Mouse (Mus musculus) heart, postnatal 4 days (tissue): ENCODE data around the gene Col13a1. TPM values are rescaled to one million over a fixed set of nuclear protein-coding genes. Genes with fewer than 3 reads are reported as not detected.
A peak's percentile ranks its signal among the peaks of the same experiment; 100 is the strongest.

Experiments used
- DNase-seq: peaks from one replicate; pipeline ENCODE4 v3.0.0; 2021
- total RNA-seq, 2 experiments: library from RNA; stranded (reverse); gene quantifications; 2 replicates each; pipeline ENCODE4 v1.2.3; 2021

Gene Col13a1
- total RNA-seq, 2 experiments from 2014 or later, result 1.8 to 2.5 TPM

GRCm38 (mm10) chr10:61905308-61905707 lies 73.6 kb downstream of the Col13a1 start:
- DNase-seq, result peak; percentile 43

DNA sequence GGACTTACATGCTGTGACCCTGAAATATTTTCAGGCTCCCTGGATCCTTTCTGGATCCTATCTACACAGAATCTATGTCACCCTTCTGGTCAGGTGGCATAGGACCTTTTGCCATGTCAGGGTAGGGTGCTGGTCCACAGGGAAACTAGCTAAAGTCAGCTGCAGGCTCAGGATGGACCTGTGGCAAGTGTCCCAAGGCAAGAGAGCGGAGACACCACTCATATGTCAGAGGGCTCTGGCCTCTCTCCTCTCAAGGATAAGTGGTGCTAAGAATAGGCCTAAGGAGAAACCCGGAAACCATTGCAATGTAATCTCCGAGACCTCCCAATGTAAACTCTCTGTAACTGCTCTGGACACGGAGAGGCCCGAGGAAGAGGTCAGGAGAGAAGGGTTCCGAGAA lies 80.8 kb downstream of the Col13a1 start:
- DNase-seq, result no peak

GRCm38 (mm10) chr10:61894564-61894963 lies 84.3 kb downstream of the Col13a1 start:
- no peak for DNase-seq

GRCm38 (mm10) chr10:61891138-61891537 lies 87.8 kb downstream of the Col13a1 start:
- DNase-seq, result no peak

DNA sequence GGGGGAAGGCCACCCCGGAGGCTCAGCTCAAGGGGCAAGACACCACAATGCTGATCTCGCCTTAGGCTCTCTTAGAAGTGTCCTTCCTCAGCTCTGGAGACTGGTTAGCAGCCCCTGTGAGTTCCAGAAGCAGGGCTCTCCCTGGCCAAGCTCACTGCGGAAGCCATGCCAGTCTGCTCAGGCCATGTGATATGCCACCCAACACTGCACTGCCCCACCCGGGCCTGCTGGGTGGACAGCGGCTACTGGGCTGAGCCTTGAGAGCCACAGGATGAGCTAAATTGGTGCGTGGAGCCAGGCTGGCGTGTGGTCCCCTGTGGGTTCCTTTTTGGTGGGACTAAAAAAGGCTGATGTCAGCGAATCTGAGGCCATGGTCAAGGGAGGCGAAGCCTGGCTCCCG lies 88.6 kb downstream of the Col13a1 start:
- DNase-seq, result no peak

GRCm38 (mm10) chr10:61879427-61879826 lies 99.5 kb downstream of the Col13a1 start:
- peak; percentile 14 for DNase-seq

DNA sequence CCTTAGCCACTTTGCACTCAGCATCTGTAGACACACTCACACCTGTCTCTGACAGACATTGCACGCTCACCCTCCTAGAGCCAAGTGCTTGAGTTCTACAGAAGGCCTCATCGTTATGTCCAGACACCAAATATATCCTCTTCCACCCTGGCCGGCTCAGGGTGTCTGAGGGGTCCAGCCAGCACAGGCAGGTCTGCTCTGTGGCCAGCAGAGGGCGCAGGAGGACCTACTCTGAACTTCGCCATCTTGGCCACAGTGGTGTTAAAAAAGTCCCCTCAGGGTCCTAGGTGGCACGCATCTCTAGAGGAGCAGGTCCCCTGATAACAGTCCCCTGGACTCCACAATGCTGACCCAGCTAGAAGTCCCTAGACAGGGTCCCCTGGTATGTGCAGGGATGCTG lies 101.1 kb downstream of the Col13a1 start:
- peak; percentile 88 for DNase-seq

DNA sequence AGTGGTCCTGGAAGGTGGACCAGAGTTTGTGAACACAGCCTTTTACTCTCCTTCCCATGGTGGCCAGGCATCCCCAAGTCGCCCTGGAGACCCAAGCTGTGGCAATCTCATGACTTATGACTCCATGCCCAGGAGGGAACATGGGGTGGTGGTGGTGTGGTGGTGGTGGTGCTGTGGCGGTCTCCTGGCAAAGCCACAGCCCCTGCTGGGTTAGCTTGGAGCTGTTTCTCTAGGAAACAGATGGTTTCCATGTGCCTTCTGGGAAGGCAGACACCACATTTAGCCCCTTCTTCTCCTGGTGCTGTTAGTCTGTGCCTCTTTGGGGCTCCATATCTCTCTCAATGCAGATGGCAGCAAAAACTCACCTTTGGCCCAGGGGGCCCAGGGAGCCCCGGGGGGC lies 109.1 kb downstream of the Col13a1 start:
- no peak for DNase-seq

DNA sequence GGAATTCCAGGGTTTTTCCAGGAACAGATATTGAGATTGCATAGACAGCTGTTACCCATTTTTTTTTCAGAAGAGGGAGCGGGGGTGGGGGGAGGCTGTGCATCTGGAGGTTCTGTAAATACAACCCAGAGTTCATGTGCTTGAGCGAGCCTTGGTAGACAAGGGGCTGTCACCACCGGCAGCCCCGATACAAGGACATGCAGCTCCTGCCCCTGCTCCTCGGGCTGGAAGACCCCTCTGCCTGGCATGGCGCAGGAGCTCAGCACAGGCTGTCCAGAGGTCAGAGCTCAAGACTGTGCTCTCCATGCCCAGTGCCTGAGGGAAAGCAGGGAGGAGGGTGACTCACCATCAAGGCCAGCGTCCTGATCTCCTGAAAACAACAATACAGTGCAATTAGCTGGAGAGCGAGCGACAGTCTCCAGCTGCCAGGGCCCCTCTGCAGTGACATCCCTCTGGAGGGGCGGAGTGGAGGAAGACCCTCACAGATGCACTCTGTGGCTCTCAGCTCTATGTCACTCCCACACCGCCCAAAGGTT lies 112.8 kb downstream of the Col13a1 start:
- DNase-seq, result no peak

- no peak for DNase-seq
These were observed 119.5 kb downstream of the Col13a1 start for GRCm38 (mm10) chr10:61859451-61859850.

GRCm38 (mm10) chr10:61855139-61855675 lies 123.7 kb downstream of the Col13a1 start:
- no peak for DNase-seq

DNA sequence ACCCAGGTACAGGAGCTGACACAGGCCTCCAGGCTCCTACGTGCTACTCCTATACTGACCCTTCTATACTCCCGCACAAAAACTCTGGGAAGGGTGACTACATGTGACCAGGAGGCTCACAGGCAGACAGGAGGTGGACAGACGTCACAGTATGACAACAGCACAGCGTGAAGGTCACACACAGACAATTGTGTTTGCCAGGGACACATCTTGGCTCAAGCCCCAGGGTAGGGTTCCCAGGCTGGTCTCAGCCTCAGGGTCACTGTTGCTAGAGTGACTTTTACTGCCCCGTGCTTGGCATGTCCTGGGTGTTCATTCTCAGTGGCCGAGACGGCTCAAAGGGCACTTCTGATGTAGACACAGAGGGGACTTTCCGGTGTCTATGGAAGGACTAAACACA lies 126.1 kb downstream of the Col13a1 start:
- peak; percentile 66 for DNase-seq

DNA sequence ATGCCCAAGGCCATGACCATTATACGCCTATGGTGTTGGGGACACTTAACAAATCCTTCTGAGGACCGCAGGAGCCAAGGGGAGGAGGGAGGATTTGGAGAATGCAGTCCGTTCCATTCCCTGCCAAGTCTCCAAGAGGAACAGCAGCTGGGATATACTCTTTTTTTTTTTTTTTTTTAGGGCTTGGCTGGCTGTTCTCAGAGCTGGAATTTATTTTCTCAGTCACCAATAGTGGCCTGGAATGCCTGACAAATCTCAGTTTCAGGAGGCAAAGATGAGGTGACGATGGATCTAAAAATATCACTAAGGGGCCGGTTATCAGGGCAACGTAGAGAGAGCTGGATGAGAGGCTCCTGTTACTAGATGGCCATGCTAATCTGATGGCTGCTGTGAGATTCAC lies 130.4 kb downstream of the Col13a1 start:
- DNase-seq, result peak; percentile 42

- no peak for DNase-seq
These were observed 133.4 kb downstream of the Col13a1 start for GRCm38 (mm10) chr10:61845476-61845875.

GRCm38 (mm10) chr10:61844475-61844874 lies 134.4 kb downstream of the Col13a1 start:
- DNase-seq, result no peak

GRCm38 (mm10) chr10:61842261-61842660 lies 136.6 kb downstream of the Col13a1 start:
- DNase-seq, result no peak

DNA sequence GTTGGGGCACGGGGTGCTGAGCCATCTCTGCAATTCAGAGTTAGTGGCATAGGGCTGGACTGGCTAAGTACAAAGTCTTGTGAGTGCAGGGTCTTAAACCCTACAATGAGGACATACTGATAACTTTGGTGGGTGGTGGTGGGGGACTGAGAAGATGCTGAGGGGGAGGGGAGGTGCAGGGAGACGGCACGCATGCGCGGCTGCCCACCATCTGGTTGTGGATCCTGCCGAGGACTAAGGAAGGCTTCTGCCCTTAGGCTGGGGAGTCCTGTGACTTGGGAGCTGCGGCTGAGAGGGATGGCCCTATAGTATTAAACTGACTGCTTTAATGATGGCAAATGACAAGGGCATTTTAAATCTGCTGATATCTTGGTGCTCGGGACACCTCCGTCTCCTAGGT lies 139.6 kb downstream of the Col13a1 start:
- no peak for DNase-seq

GRCm38 (mm10) chr10:61838769-61839168 lies 140.1 kb downstream of the Col13a1 start:
- peak; percentile 72 for DNase-seq

GRCm38 (mm10) chr10:61837286-61837685 lies 141.6 kb downstream of the Col13a1 start:
- DNase-seq, result no peak

GRCm38 (mm10) chr10:61834288-61834687 lies 144.6 kb downstream of the Col13a1 start:
- no peak for DNase-seq

- peak; percentile 37 for DNase-seq
These were observed 146.2 kb downstream of the Col13a1 start for GRCm38 (mm10) chr10:61832713-61833112.

- DNase-seq, result no peak
These were observed 147.2 kb downstream of the Col13a1 start for GRCm38 (mm10) chr10:61831741-61832140.

DNA sequence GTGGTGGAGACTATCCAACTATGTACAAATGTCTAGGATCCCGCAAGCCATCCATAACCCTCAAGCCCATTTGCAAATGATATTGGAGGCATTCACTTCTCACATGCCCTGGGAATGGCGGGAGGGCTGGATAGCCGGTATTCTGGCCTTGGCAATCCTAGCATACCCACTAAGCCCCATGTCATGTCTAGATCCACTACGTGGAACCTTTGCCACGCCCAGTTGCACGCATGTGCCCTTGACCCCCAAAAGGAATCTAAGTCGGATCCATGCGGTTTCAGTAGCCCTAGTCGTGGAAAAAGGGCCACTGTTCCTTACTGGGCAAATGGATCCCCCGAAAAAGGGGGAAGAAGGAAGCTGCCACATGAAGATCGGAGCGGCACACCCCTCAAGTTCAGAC lies 147.7 kb downstream of the Col13a1 start:
- no peak for DNase-seq

DNA sequence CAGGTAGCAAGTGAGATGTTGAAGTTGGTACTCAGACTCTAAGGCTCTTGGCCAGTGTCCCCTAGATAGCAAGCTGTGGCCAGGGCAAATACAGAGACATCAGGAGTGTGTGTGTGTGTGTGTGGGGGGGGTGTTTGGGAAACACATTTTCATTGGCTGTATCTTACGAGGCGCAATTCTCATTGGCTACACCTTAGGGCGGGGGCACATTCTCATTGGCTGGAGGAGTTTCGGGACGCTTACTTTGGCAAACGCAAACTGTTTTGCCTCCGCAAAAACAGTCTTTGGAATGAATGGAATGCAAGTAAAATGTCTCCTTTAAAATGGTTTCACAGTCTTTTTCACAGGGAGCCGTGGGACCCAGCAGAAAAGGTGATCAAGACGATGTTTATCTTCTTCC lies 148.1 kb downstream of the Col13a1 start:
- DNase-seq, result no peak

- no peak for DNase-seq
These were observed 149.9 kb downstream of the Col13a1 start for GRCm38 (mm10) chr10:61829046-61829445.
